Mouse (Mus musculus) CH12.LX (cell line): ENCODE results near the gene Eea1.

Experiments used
- CTCF ChIP-seq, 2 experiments: IDR thresholded peaks in 1 of 2; conservative IDR thresholded peaks in 1 of 2; 2 replicates each; pipeline ENCODE4 v1.5.1; 2011 to 2012; ENCODE audit warnings: low read depth in 2 of 2, low read length in 2 of 2, improper control_type of control experiment in 1 of 2, inconsistent platforms in 1 of 2, mild to moderate bottlenecking in 1 of 2, moderate library complexity in 1 of 2
- E2F4 ChIP-seq: IDR thresholded peaks from 2 replicates; pipeline ENCODE4 v1.6.1; 2011; ENCODE audit warnings: low read depth, low read length, improper control_type of control experiment; ENCODE audit not compliant: insufficient replicate concordance
- EP300 ChIP-seq: IDR thresholded peaks from 2 replicates; pipeline ENCODE4 v1.6.1; 2011; ENCODE audit warnings: low read length, improper control_type of control experiment
- MAX ChIP-seq: IDR thresholded peaks from 2 replicates; pipeline ENCODE4 v1.6.1; 2011; ENCODE audit warnings: low read length, improper control_type of control experiment
- MEF2A ChIP-seq: IDR thresholded peaks from 2 replicates; pipeline ENCODE4 v1.6.1; 2014; ENCODE audit warnings: low read depth, mild to moderate bottlenecking, inconsistent platforms, low read length, improper control_type of control experiment, borderline replicate concordance
- MYC ChIP-seq: IDR thresholded peaks from 2 replicates; pipeline ENCODE4 v1.6.1; 2011; ENCODE audit warnings: low read depth, mild to moderate bottlenecking, improper control_type of control experiment, low read length
- NELFE ChIP-seq: IDR thresholded peaks from 2 replicates; pipeline ENCODE4 v1.6.1; 2011; ENCODE audit warnings: low read depth, low read length, improper control_type of control experiment
- POLR2A ChIP-seq: IDR thresholded peaks from 2 replicates; pipeline ENCODE4 v1.6.1; 2011; ENCODE audit warnings: low read depth, mild to moderate bottlenecking, improper control_type of control experiment, low read length
- POLR2AphosphoS2 ChIP-seq: IDR thresholded peaks from 2 replicates; pipeline ENCODE4 v1.6.1; 2011; ENCODE audit warnings: low read depth, low read length, improper control_type of control experiment
- SMC3 ChIP-seq: IDR thresholded peaks from 2 replicates; pipeline ENCODE4 v1.6.1; 2011; ENCODE audit warnings: low read depth, low read length, improper control_type of control experiment
- TCF12 ChIP-seq: IDR thresholded peaks from 2 replicates; pipeline ENCODE4 v1.6.1; 2014; ENCODE audit warnings: low read depth, mild to moderate bottlenecking, inconsistent platforms, low read length, improper control_type of control experiment
- USF2 ChIP-seq: conservative IDR thresholded peaks from 2 replicates; pipeline ENCODE4 v1.6.1; 2011; ENCODE audit warnings: low read depth, low read length, improper control_type of control experiment
- ZKSCAN1 ChIP-seq: IDR thresholded peaks from 2 replicates; pipeline ENCODE4 v1.6.1; 2012; ENCODE audit warnings: low read depth, inconsistent platforms, low read length, improper control_type of control experiment, borderline replicate concordance

DNA sequence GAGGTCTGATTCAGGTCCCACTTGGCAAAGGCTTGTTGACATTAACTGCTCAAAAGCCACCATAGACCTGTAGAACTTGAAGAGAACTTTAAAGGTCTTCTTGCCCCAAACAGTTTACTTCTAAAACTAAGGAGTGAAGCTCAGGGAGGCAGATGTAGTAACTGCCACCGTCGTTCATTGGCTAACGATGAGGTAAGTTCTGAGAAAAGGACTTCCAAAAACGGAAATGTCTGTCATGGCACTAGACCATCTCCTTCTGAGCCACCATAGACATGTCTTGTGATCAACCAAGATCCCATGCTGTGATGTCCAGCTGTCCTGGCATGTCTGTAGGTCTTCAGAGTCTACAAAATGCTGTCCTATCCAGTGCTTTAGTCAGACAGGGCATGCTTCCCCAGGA, 139.4 kb downstream of the Eea1 start:
- TF ChIP-seq CTCF (conservative IDR thresholded peaks at IDR 0.05 in 1 of 2, IDR thresholded peaks at IDR 0.05 in 1 of 2; ENCODE audit: low read depth in 2 of 2, low read length in 2 of 2) (no peak), POLR2A (no peak), TCF12 (0 out of 2 replicates have a peak, but pooled peaks have one; percentile 21), MAX (no peak), ZKSCAN1 (no peak), MYC (no peak), USF2 (no peak), EP300 (no peak), POLR2AphosphoS2 (no peak), E2F4 (no peak), SMC3 (no peak), NELFE (no peak), MEF2A (peak; percentile 84)
